Mouse (Mus musculus): ENCODE data around the gene Nit1. TPM values are rescaled to one million over a fixed set of nuclear protein-coding genes. Genes with fewer than 3 reads are reported as not detected.

The Nit1 gene
- polyA plus RNA-seq, 1 experiment from 2014 or later: 34.8 TPM

- Histone ChIP-seq H3K27ac (replicated peaks) (no peak overlapping the region), H3K4me3 (peak overlapping the region; percentile 87), H3K9me3 (no peaks in the 10 kb centered on the region), H3K4me1 (peaks cover 13% of the 10 kb centered on the region), H3K27me3 (replicated peaks) (peaks cover 27% of the 10 kb centered on the region), H3K4me2 (peak overlapping the region; percentile 89), H3K36me3 (peaks cover 32% of the 10 kb centered on the region), H3K9ac (peak overlapping the region; percentile 94)
- no peak for ATAC-seq (ENCODE audit: extremely low read depth, insufficient number of reproducible peaks, low FRiP score, low TSS enrichment)
- WGBS: 82% methylated on average over 3 of the region's 3 CpGs
These were observed 52.1 kb downstream of the Nit1 start for GRCm38 (mm10) chr1:171293351-171293750.

DNA sequence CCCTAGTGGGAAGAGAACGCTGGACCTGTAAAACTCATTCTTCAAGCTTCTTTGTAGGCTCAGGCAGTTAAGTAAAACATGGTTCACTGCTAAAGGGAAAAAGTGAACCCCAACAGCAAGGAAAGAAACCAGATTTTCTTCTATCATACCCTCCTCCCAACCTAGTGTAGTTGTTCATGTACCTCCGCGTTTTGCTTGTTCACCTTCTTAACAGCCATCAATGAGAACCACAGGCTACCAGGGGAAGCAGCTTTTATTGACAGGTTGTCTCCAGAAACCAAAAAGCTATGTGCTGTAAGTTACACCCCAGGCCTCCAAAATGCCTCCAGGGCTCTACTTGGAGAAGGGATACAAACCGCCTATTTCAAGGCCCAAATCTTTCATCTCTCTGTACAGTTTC, 57.1 kb downstream of the Nit1 start:
- H3K9me3 ChIP-seq: no peaks in the 10 kb centered on the region
- H3K27me3 ChIP-seq (replicated peaks): no peaks in the 10 kb centered on the region
- peak overlapping the region; percentile 74 for H3K4me2 ChIP-seq
- H3K27ac ChIP-seq (replicated peaks): peak overlapping the region; percentile 47; the same call in 1 of the 2 replicates
- no peak for ATAC-seq (ENCODE audit: extremely low read depth, insufficient number of reproducible peaks, low FRiP score, low TSS enrichment)
- H3K36me3 ChIP-seq: peaks cover 65% of the 10 kb centered on the region
- 70% methylated on average over 4 of the region's 4 CpGs for WGBS
- peak overlapping the region; percentile 98; the same call in 1 of the 2 replicates for H3K9ac ChIP-seq
- peak overlapping the region; percentile 88; the same call in 1 of the 2 replicates for H3K4me3 ChIP-seq
- peaks cover 31% of the 10 kb centered on the region for H3K4me1 ChIP-seq

Other genes starting within 250 kb of the Nit1 start
- 2.8 TPM in 2 replicates for gene Cfap126, start 231.7 kb downstream of the Nit1 start, polyA plus RNA-seq (2015; fragmentation: Nextera tagmentation; extraction: Ambion mirVana)
- gene Sdhc, start 195.0 kb downstream of the Nit1 start, polyA plus RNA-seq (2015; fragmentation: Nextera tagmentation; extraction: Ambion mirVana): 457 and 493 TPM in 2 replicates
- 0.33 and 0.36 TPM in 2 replicates for gene Mpz, start 194.9 kb downstream of the Nit1 start, polyA plus RNA-seq (2015; fragmentation: Nextera tagmentation; extraction: Ambion mirVana)
- 38.3 and 39.3 TPM in 2 replicates for gene Pcp4l1, start 149.4 kb downstream of the Nit1 start, polyA plus RNA-seq (2015; fragmentation: Nextera tagmentation; extraction: Ambion mirVana)
- 0.25 and 0.36 TPM in 2 replicates for gene Nr1i3, start 131.7 kb downstream of the Nit1 start, polyA plus RNA-seq (2015; fragmentation: Nextera tagmentation; extraction: Ambion mirVana)
- gene Tomm40l, start 123.1 kb downstream of the Nit1 start, polyA plus RNA-seq (2015; fragmentation: Nextera tagmentation; extraction: Ambion mirVana): 44.8 and 52.5 TPM in 2 replicates
- 21.9 and 119 TPM in 2 replicates for gene Apoa2, start 120.6 kb downstream of the Nit1 start, polyA plus RNA-seq (2015; fragmentation: Nextera tagmentation; extraction: Ambion mirVana)
- gene Fcer1g, start 111.3 kb downstream of the Nit1 start, polyA plus RNA-seq (2015; fragmentation: Nextera tagmentation; extraction: Ambion mirVana): 29.5 and 33.1 TPM in 2 replicates
- gene Adamts4, start 95.2 kb downstream of the Nit1 start, polyA plus RNA-seq (2015; fragmentation: Nextera tagmentation; extraction: Ambion mirVana): 3.5 and 3.6 TPM in 2 replicates
- 424 and 495 TPM in 2 replicates for gene Ndufs2, start 94.3 kb downstream of the Nit1 start, polyA plus RNA-seq (2015; fragmentation: Nextera tagmentation; extraction: Ambion mirVana)
- 54.6 and 55.1 TPM in 2 replicates for gene B4galt3, start 75.3 kb downstream of the Nit1 start, polyA plus RNA-seq (2015; fragmentation: Nextera tagmentation; extraction: Ambion mirVana)
- gene Ppox, start 64.5 kb downstream of the Nit1 start, polyA plus RNA-seq (2015; fragmentation: Nextera tagmentation; extraction: Ambion mirVana): 36.1 and 42.1 TPM in 2 replicates
- gene Usp21, start 57.7 kb downstream of the Nit1 start, polyA plus RNA-seq (2015; fragmentation: Nextera tagmentation; extraction: Ambion mirVana): 48.4 and 52.2 TPM in 2 replicates
- gene Ufc1, start 50.6 kb downstream of the Nit1 start, polyA plus RNA-seq (2015; fragmentation: Nextera tagmentation; extraction: Ambion mirVana): 77.2 and 89.6 TPM in 2 replicates
- gene Dedd, start 16.5 kb downstream of the Nit1 start, polyA plus RNA-seq (2015; fragmentation: Nextera tagmentation; extraction: Ambion mirVana): 34.6 and 37.6 TPM in 2 replicates
- gene Pfdn2, start within 50 bp of the Nit1 start, polyA plus RNA-seq (2015; fragmentation: Nextera tagmentation; extraction: Ambion mirVana): 85.4 and 97.8 TPM in 2 replicates
- gene Klhdc9, start 15.2 kb upstream of the Nit1 start, polyA plus RNA-seq (2015; fragmentation: Nextera tagmentation; extraction: Ambion mirVana): 0.65 and 0.76 TPM in 2 replicates
- gene Nectin4, start 24.5 kb upstream of the Nit1 start, polyA plus RNA-seq (2015; fragmentation: Nextera tagmentation; extraction: Ambion mirVana): 0.23 and 0.27 TPM in 2 replicates
- 0.78 and 0.92 TPM in 2 replicates for gene Arhgap30, start 43.3 kb upstream of the Nit1 start, polyA plus RNA-seq (2015; fragmentation: Nextera tagmentation; extraction: Ambion mirVana)
- gene Usf1, start 65.7 kb upstream of the Nit1 start, polyA plus RNA-seq (2015; fragmentation: Nextera tagmentation; extraction: Ambion mirVana): 52.1 and 53.3 TPM in 2 replicates
- 3.1 and 3.6 TPM in 2 replicates for gene Tstd1, start 73.2 kb upstream of the Nit1 start, polyA plus RNA-seq (2015; fragmentation: Nextera tagmentation; extraction: Ambion mirVana)
- 61.8 and 66.1 TPM in 2 replicates for gene F11r, start 91.9 kb upstream of the Nit1 start, polyA plus RNA-seq (2015; fragmentation: Nextera tagmentation; extraction: Ambion mirVana)
- 12.8 and 15.6 TPM in 2 replicates for gene Alyref2, start 157.8 kb upstream of the Nit1 start, polyA plus RNA-seq (2015; fragmentation: Nextera tagmentation; extraction: Ambion mirVana)
- not detected in 2 replicates for gene Itln1, start 189.6 kb upstream of the Nit1 start, polyA plus RNA-seq (2015; fragmentation: Nextera tagmentation; extraction: Ambion mirVana)
- 0.11 TPM in 1 of 2 replicates, not detected in the other for gene Cd244a, start 213.5 kb upstream of the Nit1 start, polyA plus RNA-seq (2015; fragmentation: Nextera tagmentation; extraction: Ambion mirVana)

Measured in heart, embryonic 13.5 days (tissue).